Mouse (Mus musculus): ENCODE results near the gene Crtc3. TPM values are rescaled to one million over a fixed set of nuclear protein-coding genes. Genes with fewer than 3 reads are reported as not detected.

Gene Crtc3
- polyA plus RNA-seq, 1 experiment from 2014 or later = 14.0 TPM

DNA sequence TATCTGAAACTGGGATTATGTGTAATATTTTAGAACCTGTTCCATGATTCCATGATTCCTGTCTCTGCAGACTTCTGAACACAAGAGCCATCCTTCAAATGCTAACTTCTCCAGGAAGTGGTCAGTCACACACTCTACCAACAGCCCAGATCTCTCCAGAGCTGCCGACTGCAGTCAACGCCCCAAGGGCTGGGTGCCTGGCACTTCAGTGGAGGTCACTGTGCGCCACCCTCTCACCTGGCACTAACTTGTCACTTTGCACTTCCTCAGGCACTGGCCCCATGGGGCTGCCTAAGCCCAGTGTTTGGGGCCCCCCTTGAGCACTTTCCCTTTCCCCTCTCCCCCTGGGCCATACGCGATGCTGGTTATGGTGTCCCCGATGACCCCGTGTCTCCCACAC, 46.8 kb downstream of the Crtc3 start:
- 81% methylated on average over 7 of the region's 7 CpGs for WGBS
- H3K4me3 ChIP-seq (replicated peaks; ENCODE audit: low read depth, low read length) = no peak overlapping the region
- no peaks in the 10 kb centered on the region for H3K27me3 ChIP-seq (ENCODE audit: control insufficient read depth, insufficient read depth, low read length)
- H3K4me1 ChIP-seq (ENCODE audit: control insufficient read depth, insufficient read depth, low read length) = peaks cover 10% of the 10 kb centered on the region; the same call in 1 of the 2 replicates
- no peak overlapping the region for H3K4me2 ChIP-seq (ENCODE audit: low read length)
- no peak overlapping the region for H3K27ac ChIP-seq (replicated peaks; ENCODE audit: low read depth, low read length)
- H3K9me3 ChIP-seq (ENCODE audit: control insufficient read depth, low read length) = no peaks in the 10 kb centered on the region
- DNase-seq = no peak
- H3K9ac ChIP-seq (replicated peaks; ENCODE audit: low read length) = no peak overlapping the region
- H3K36me3 ChIP-seq (ENCODE audit: control insufficient read depth, insufficient read depth, low read length) = no peaks in the 10 kb centered on the region
- no peak for ATAC-seq (ENCODE audit: low FRiP score, low TSS enrichment)

DNA sequence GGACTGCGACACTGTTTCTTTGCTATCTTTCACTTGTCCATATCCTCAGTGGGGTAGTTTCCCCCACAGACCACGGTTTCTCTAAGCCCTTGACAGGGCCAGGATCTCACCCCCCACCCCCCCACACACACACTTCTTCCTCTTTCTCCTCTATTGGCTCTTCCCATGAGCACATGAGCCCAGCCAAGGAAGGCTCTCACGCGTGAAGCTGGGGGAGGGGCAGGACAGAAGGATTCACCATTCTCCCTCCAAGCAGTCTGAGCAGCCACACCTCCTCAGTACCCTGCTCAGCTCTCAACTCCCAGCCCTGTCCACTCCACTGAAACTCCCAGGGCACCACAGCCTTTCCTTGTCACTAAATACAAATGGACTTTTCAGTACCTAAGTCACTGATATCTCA, 47.2 kb downstream of the Crtc3 start:
- no peak overlapping the region for H3K4me2 ChIP-seq (ENCODE audit: low read length)
- no peaks in the 10 kb centered on the region for H3K9me3 ChIP-seq (ENCODE audit: control insufficient read depth, low read length)
- ATAC-seq (ENCODE audit: low FRiP score, low TSS enrichment) = peak; percentile 53; the same call in 1 of the 2 replicates
- H3K27me3 ChIP-seq (ENCODE audit: control insufficient read depth, insufficient read depth, low read length) = no peaks in the 10 kb centered on the region
- peaks cover 10% of the 10 kb centered on the region; the same call in 1 of the 2 replicates for H3K4me1 ChIP-seq (ENCODE audit: control insufficient read depth, insufficient read depth, low read length)
- DNase-seq = peak; percentile 59
- H3K36me3 ChIP-seq (ENCODE audit: control insufficient read depth, insufficient read depth, low read length) = no peaks in the 10 kb centered on the region
- no peak overlapping the region for H3K4me3 ChIP-seq (replicated peaks; ENCODE audit: low read depth, low read length)
- WGBS = 6% methylated on average over 4 of the region's 4 CpGs
- H3K27ac ChIP-seq (replicated peaks; ENCODE audit: low read depth, low read length) = no peak overlapping the region
- no peak overlapping the region for H3K9ac ChIP-seq (replicated peaks; ENCODE audit: low read length)

DNA sequence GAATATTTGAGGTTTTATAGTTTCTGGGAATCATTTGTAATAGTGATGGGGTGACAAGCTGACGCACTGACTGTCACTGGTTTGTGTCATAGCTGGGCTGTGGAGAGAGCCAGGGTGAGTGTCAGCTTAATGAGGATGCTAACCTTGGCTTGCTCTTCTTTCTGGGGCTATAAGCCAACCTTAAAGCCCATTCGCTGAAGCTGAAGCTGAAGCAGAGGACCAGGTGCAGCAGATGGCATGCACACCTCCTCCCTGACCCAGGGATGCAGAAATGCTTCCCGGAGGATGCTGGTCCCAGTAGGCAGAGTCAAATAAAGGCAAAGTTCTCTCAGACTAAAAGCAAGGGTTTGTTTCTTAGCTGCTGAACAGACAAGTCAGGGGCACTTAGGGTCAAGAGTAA, 48.7 kb downstream of the Crtc3 start:
- H3K9ac ChIP-seq (replicated peaks; ENCODE audit: low read length) = no peak overlapping the region
- no peaks in the 10 kb centered on the region for H3K27me3 ChIP-seq (ENCODE audit: control insufficient read depth, insufficient read depth, low read length)
- H3K4me2 ChIP-seq (ENCODE audit: low read length) = no peak overlapping the region
- no peak overlapping the region for H3K27ac ChIP-seq (replicated peaks; ENCODE audit: low read depth, low read length)
- no peaks in the 10 kb centered on the region for H3K9me3 ChIP-seq (ENCODE audit: control insufficient read depth, low read length)
- no peak overlapping the region for H3K4me3 ChIP-seq (replicated peaks; ENCODE audit: low read depth, low read length)
- peaks cover 14% of the 10 kb centered on the region for H3K4me1 ChIP-seq (ENCODE audit: control insufficient read depth, insufficient read depth, low read length)
- ATAC-seq (ENCODE audit: low FRiP score, low TSS enrichment) (no peak), DNase-seq (no peak)
- no peaks in the 10 kb centered on the region for H3K36me3 ChIP-seq (ENCODE audit: control insufficient read depth, insufficient read depth, low read length)
- WGBS = 88% methylated on average over 3 of the region's 3 CpGs

DNA sequence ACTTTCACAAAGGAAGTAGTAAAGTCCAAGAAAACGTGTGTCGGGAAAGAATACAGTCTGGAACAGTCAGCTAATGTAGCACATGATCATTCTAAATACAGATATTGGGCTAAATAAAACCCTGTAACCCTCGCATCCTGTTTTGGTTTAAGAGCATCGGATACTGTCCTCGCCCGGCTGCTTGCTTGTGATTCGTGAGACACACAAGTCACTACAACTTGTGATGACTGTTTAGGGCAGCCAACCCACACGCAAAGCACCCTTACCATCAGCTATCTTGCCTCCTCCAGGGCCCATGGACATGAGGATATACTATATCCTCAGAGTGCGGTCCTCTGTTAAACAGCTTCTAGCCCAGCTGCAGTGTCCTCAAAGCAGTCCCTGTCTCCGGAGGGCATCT, 50.2 kb downstream of the Crtc3 start:
- Histone ChIP-seq H3K4me2 (ENCODE audit: low read length) (no peak overlapping the region), H3K4me3 (replicated peaks; ENCODE audit: low read depth, low read length) (no peak overlapping the region), H3K4me1 (ENCODE audit: control insufficient read depth, insufficient read depth, low read length) (peaks cover 16% of the 10 kb centered on the region), H3K27me3 (ENCODE audit: control insufficient read depth, insufficient read depth, low read length) (no peaks in the 10 kb centered on the region), H3K36me3 (ENCODE audit: control insufficient read depth, insufficient read depth, low read length) (no peaks in the 10 kb centered on the region), H3K27ac (replicated peaks; ENCODE audit: low read depth, low read length) (no peak overlapping the region), H3K9ac (replicated peaks; ENCODE audit: low read length) (no peak overlapping the region), H3K9me3 (ENCODE audit: control insufficient read depth, low read length) (no peaks in the 10 kb centered on the region)
- DNase-seq = no peak
- 88% methylated on average over 10 of the region's 10 CpGs for WGBS
- no peak for ATAC-seq (ENCODE audit: low FRiP score, low TSS enrichment)

DNA sequence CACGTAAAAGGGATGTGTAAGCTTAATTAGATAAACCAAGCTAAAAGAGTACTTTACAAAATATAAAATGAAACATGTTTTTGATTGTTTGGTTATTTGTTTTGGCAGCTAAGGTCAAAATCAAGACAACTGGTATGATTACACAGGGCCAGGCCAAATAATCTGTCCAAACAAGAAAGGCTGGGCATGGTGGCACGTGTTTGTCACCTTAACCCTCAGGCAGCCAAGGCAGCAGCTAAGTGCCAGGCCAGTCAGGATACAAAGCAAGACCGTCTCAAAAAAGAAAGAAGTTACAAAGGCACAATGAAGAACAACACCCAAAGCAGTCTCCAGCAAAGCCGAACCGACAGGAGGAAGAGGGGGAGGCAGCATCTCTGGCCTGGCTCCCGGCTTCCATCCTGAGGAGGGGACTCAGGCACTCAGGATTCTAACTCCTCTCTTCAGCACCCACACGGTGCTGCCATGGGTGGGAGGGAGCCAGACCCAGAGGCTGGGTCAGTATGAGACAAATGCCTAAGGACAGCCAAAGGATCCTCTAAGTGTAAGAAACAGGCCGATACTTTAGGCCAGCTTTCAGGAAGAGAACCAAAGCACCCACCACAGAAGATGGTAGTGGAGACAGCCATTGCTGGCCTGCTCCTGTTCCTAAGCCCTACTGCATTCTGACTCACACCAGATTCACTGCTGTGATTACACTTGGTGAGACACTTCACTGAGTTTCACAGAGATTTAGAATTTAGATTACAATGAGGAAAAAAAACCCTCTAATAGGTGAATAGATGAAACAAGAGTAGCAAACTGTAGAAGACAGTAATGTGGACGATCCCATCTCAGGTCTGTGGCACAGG, 51.5 kb downstream of the Crtc3 start:
- Histone ChIP-seq H3K27ac (replicated peaks; ENCODE audit: low read depth, low read length) (no peak overlapping the region), H3K4me1 (ENCODE audit: control insufficient read depth, insufficient read depth, low read length) (peaks cover 16% of the 10 kb centered on the region), H3K4me2 (ENCODE audit: low read length) (no peak overlapping the region), H3K27me3 (ENCODE audit: control insufficient read depth, insufficient read depth, low read length) (no peaks in the 10 kb centered on the region), H3K36me3 (ENCODE audit: control insufficient read depth, insufficient read depth, low read length) (no peaks in the 10 kb centered on the region), H3K9me3 (ENCODE audit: control insufficient read depth, low read length) (no peaks in the 10 kb centered on the region), H3K4me3 (replicated peaks; ENCODE audit: low read depth, low read length) (no peak overlapping the region), H3K9ac (replicated peaks; ENCODE audit: low read length) (no peak overlapping the region)
- WGBS = 64% methylated on average over 9 of the region's 9 CpGs
- DNase-seq (no peak), ATAC-seq (ENCODE audit: low FRiP score, low TSS enrichment) (no peak)

DNA sequence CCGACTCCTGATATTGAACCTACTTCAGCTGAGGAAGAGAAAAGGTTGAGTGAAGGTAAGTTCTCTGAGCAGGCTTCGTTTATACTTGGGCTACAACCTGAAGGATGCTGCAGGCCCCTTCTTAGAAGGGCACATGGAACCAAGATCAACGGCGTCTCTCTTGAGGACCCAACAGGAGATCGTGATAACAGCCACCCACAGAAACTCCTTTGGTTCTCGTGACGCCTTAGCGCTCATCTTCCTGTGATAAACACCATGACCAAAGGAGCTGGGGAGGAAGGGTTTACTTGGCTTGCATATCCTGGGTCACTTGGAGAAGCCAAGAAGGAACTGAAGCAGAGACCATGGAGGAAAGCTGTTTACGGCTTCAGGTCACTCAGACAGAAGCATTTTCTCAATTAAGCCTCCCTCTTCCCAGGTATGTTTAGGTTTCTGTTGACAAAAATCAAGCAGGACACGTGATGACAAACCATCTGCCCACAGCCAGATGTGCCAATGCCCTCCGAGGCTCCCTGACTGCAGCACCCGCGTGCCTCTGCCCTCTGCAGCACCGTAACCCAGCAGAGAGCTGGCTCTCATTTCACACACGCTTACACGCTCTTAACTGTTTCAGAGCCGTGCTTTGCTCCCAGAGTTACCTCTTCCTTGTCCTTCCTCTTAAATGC, 52.3 kb downstream of the Crtc3 start:
- no peaks in the 10 kb centered on the region for H3K9me3 ChIP-seq (ENCODE audit: control insufficient read depth, low read length)

DNA sequence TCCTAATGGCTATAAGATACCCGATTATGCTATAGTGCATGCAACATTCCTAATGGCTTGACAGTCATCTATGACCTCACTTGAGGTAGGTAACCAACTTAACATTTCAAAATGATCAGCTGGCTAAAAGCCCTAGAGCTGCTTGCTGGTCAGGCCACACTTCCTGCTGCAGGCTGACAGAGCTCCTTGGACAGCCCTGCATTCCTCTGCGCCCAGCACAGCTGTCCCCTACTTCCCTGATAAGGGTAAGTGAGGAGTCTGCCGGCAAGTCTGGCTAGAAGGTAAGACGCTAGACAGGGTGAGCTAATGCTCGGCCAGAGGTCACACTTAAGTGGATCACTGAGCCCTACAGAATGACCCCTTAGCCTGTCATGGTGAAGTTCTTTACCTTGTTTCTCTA, 52.8 kb downstream of the Crtc3 start:
- Histone ChIP-seq H3K4me3 (replicated peaks; ENCODE audit: low read depth, low read length) (no peak overlapping the region), H3K27ac (replicated peaks; ENCODE audit: low read depth, low read length) (no peak overlapping the region), H3K4me1 (ENCODE audit: control insufficient read depth, insufficient read depth, low read length) (peaks cover 8% of the 10 kb centered on the region), H3K36me3 (ENCODE audit: control insufficient read depth, insufficient read depth, low read length) (no peaks in the 10 kb centered on the region), H3K27me3 (ENCODE audit: control insufficient read depth, insufficient read depth, low read length) (no peaks in the 10 kb centered on the region), H3K9me3 (ENCODE audit: control insufficient read depth, low read length) (no peaks in the 10 kb centered on the region), H3K4me2 (ENCODE audit: low read length) (no peak overlapping the region), H3K9ac (replicated peaks; ENCODE audit: low read length) (no peak overlapping the region)
- 74% methylated on average over 5 of the region's 5 CpGs for WGBS
- ATAC-seq (ENCODE audit: low FRiP score, low TSS enrichment) (no peak), DNase-seq (no peak)

More for the DNA sequence above, 52.3 kb downstream of the Crtc3 start:
- Histone ChIP-seq H3K9ac (replicated peaks; ENCODE audit: low read length) (no peak overlapping the region), H3K4me2 (ENCODE audit: low read length) (no peak overlapping the region), H3K27me3 (ENCODE audit: control insufficient read depth, insufficient read depth, low read length) (no peaks in the 10 kb centered on the region), H3K27ac (replicated peaks; ENCODE audit: low read depth, low read length) (no peak overlapping the region), H3K4me3 (replicated peaks; ENCODE audit: low read depth, low read length) (no peak overlapping the region), H3K4me1 (ENCODE audit: control insufficient read depth, insufficient read depth, low read length) (peaks cover 10% of the 10 kb centered on the region), H3K36me3 (ENCODE audit: control insufficient read depth, insufficient read depth, low read length) (no peaks in the 10 kb centered on the region)
- ATAC-seq (ENCODE audit: low FRiP score, low TSS enrichment) (no peak), DNase-seq (no peak)
- 82% methylated on average over 17 of the region's 17 CpGs for WGBS

DNA sequence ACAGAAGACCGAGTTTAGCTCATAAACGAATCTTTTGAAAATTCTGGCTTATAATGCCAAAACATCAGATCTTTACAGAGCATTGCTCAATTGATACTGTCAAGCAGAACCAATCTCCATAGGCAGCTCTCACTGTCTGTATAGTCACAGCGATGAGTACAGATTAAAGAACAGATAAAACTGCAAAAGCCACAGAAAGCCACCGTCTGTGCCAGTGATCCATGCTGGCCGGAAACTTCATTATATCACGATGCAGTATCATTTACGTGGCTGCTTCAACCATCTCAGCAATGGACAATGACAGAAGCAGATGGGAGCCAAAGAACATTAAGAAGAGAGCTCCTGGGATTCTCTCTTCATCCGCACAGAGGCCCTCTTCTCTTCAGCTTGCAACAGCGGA, 53.9 kb downstream of the Crtc3 start:
- Histone ChIP-seq H3K9me3 (ENCODE audit: control insufficient read depth, low read length) (no peaks in the 10 kb centered on the region), H3K4me2 (ENCODE audit: low read length) (no peak overlapping the region), H3K36me3 (ENCODE audit: control insufficient read depth, insufficient read depth, low read length) (no peaks in the 10 kb centered on the region), H3K4me3 (replicated peaks; ENCODE audit: low read depth, low read length) (no peak overlapping the region), H3K4me1 (ENCODE audit: control insufficient read depth, insufficient read depth, low read length) (peaks cover 8% of the 10 kb centered on the region), H3K27ac (replicated peaks; ENCODE audit: low read depth, low read length) (no peak overlapping the region), H3K9ac (replicated peaks; ENCODE audit: low read length) (no peak overlapping the region), H3K27me3 (ENCODE audit: control insufficient read depth, insufficient read depth, low read length) (no peaks in the 10 kb centered on the region)
- DNase-seq (no peak), ATAC-seq (ENCODE audit: low FRiP score, low TSS enrichment) (no peak)
- WGBS = 59% methylated on average over 9 of the region's 9 CpGs

DNA sequence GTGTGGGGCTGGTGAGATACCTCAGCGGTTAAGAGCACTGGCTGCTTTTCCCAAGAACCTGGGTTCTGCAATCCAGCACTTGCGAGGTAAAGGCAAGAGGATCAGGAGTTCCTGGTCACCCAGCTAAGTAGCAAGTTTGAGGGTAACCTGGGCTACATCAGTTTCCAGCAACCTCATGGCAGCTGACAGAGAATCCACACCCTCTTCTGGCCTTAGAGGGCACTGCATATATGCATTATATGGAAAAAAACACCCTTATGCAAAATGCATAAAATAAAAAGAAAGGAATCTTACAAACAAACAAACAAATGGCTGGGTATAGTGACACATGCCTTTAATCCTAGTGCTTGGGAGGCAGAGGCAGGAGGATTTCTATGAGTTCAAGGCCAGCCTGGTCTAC, 55.0 kb downstream of the Crtc3 start:
- no peak overlapping the region for H3K27ac ChIP-seq (replicated peaks; ENCODE audit: low read depth, low read length)
- ATAC-seq (ENCODE audit: low FRiP score, low TSS enrichment) = no peak
- H3K4me1 ChIP-seq (ENCODE audit: control insufficient read depth, insufficient read depth, low read length) = peaks cover 8% of the 10 kb centered on the region
- H3K4me2 ChIP-seq (ENCODE audit: low read length) = no peak overlapping the region
- no peaks in the 10 kb centered on the region for H3K27me3 ChIP-seq (ENCODE audit: control insufficient read depth, insufficient read depth, low read length)
- DNase-seq = no peak
- H3K4me3 ChIP-seq (replicated peaks; ENCODE audit: low read depth, low read length) = no peak overlapping the region
- H3K36me3 ChIP-seq (ENCODE audit: control insufficient read depth, insufficient read depth, low read length) = 0 out of 2 replicates have a peak, but pooled peaks cover 4% of the 10 kb centered on the region
- H3K9ac ChIP-seq (replicated peaks; ENCODE audit: low read length) = no peak overlapping the region
- 92% methylated on average over 2 of the region's 2 CpGs for WGBS
- H3K9me3 ChIP-seq (ENCODE audit: control insufficient read depth, low read length) = no peaks in the 10 kb centered on the region
